Mouse (Mus musculus) 416B (cell line): Measurements from ENCODE around the gene Rnps1.
A peak's percentile ranks its signal among the peaks of the same experiment; 100 is the strongest.

Source experiments
- DNase-seq: peaks from one replicate; pipeline ENCODE4 v3.0.0; 2011; ENCODE audit warnings: low read depth

Gene Rnps1

DNA sequence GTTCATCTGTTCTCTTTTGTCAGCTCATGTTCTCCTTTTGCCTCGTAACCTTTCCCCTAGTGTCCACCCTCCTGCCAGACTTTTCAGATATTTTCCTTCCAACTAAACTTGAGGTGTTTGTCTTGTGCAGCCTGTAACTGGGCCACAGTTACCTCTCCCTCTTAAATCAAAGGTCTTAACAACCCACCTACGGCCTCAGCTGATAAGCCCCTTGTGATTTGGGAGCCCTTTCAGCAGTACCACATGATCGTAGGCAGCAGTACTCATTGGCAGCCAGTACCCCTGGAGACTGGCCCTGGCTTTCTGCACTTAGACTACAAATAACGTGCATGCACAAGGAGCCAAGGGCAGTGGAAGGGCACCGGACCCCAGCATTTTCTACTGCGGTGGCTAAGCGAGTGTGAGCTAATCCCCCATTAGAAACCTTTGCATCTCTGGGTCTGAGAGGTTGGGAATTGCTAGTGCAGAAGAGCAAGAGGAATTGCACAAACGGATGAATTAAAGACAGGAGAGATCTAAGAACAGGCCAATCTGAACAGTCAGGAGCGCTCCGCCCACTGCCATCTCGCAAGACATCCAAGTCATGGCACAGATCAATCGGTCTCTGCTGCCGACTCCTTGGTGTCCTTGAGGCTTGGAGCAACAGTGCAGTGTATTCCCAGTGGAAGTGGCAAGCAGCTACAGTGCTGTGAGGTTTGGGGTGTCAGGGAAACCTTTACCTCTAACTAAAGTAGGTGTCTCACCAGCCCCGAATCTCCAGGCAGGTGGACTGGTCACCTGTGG lies 15.0 kb downstream of the Rnps1 start:
- no peak for DNase-seq

DNA sequence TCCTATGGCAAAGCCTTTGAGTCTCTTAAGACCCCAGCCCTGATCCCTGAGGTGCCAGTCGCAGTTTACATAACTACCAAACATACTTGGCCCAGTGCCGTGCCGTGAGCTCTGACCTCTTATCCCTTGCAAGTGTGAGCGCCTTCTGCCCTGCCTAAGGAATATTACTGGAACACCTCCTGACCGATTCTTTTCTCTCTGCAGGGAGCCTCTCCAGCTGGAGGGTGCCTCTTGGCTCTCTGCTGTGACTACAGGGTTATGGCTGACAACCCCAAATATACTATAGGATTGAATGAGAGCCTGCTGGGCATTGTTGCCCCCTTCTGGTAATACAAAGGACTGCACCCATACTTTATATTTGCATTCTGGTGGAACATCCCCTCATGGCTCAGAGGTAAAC lies 22.7 kb downstream of the Rnps1 start:
- peak; percentile 69 for DNase-seq

DNA sequence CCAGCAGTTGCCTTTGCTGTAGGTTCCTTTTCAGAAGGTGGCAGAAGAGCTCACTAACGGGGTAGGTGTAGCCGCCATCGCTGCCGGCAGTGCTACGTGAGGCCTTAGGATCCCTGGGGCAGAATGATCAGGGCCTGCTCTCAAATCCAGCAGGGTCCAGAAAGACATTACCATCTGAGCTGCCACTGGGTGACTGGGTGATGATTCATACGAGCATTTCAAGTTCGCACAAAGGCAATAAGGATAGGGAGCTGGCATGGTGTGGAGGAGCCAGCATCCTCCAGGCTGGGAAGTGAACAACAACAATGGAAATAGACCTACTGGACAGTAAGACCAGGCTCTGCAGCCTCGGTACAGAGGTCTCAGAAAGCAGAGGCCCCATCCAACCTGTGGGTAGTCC lies 26.0 kb downstream of the Rnps1 start:
- no peak for DNase-seq

DNA sequence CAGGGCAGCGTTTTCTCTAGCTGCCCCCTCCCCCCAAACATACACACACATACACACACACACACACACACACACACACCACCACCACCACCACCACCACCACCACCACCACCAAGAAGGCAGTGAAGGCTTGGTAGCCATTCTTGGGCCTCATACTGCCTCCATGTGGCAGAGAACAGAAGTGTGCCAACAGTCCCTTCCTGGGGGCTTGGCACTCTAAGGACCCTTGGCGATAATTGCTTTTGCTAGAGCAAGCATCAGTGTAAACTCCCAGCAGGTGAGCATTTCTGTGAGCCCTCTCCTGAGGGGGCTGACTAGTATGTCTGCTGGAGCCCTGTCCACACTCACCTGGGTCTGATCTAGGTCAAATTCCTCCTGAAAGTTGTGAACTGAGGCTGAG lies 26.8 kb downstream of the Rnps1 start:
- DNase-seq, result peak; percentile 39

DNA sequence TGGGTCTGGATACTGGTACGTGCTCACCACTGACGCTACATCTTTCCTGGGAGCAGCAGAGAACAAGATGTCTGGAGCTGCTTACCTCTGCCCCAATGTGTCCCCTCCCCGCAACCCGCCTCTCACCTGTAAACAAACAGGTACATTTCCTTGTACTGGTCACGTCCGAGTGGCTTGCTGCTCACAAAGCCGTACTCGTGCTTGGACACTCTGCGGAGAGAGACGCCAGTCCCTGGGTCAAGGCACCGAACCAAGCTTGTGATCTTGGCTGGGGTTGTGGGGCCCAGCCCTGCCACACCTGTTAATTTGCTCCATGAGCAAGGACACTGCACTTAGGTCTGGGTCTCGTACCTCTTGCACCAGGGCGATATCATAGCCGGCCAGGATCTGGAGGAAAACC lies 27.7 kb downstream of the Rnps1 start:
- DNase-seq, result no peak

DNA sequence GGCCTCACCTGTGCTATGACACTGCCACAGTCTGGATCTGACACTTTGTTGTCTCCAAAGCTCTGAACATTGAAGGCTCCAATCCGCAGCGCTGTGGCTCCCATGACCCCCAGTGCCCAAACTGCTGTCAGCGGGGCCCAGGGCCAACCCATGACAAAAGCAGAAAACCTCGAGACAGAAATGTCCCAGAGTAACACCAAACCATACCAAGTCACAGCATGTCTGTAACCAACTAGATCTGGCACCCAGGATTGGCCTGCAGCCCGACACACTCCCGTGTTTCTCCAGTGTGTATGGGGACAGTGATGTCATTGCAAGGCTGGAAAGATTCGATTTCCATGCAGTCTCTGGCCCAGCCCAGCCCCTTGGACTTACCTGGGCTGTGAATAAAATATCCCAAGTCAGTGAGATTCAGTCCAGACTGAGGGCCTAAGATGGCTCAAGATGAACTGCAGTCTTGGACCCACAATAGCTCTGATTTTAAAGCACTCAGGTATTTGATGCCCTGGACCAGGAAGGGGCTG lies 28.3 kb downstream of the Rnps1 start, which contains the start of gene Dnase1l2:
TSS of gene Dnase1l2 (minus strand) at position 474 of the 524 bp plus-strand sequence.
- no peak for DNase-seq

DNA sequence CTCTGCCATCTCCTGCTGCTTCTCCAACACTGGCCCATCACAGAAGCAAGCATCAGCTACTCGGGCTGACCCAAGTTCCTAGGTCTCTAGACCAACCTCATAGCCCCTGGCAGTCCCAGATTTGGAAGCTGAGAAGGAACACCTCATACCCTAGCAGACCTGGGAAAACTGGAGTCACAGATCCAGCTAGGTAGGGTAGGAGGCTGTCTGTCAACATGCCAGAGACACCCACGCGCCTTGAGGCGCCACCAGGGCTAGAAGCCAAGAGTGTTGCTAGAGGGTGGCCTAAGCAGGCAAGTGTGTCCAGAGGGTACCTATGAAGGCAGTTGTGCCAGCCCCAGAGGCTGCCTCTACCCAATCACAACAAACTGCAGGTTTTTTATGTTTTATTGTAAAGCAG lies 29.0 kb downstream of the Rnps1 start:
- no peak for DNase-seq

DNA sequence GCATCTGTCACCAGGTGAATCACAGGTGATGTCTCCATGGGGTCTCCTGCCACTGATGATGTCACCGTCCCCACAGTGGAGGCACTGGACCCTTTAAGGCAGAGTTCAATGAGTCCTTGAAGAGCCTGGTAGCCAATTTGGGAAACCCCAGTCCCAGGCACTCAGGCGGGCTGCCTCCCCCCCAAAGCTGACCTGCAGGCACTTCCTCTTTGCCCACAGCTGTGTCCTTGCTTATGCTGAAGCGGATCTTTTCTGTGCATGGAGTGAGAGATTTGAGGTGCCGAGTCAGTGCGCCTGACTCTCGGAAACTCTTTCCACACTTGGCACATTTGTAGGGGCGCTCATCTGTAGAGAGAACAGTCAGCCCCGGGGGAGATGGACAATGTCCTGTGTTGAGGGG lies 32.2 kb downstream of the Rnps1 start:
- DNase-seq, result no peak

DNA sequence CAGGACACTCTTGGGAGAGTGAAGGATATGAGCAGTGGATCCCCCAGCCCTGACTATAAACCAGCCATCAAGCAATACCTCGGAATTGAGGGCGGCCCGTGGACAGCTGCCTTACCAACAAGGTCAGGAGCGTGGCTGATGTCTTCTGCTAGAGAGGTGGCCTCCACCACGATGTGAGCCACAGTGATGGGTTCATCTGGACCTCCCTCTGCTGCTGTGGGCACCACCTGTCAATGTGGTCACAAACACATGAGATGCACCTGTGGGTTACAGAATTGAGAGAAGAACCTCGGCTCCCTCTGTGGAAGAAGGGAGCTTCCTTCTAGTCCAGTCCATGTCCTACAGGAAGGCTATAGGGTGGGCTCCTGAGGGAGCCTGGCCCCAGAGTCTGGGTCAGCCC lies 35.1 kb downstream of the Rnps1 start:
- no peak for DNase-seq

DNA sequence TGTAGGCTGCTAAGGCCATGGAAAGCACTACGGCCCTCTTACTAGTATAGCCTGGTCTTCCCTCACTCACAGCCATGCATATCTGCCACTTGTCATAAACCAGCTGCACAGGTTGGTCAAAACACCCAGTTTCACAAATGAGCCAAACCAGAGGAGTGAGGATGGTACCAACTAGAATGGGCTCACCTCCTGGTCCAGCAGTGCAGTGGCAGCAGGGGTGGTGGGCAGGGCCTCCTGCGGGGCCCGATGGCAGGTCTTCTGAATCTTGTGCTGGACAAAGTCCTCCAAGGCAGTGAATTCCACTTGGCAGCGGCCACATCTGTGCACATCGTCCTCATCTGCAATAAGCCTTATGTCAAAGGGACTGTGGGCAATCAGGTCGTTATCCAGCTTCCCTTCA lies 36.9 kb downstream of the Rnps1 start:
- DNase-seq, result no peak

DNA sequence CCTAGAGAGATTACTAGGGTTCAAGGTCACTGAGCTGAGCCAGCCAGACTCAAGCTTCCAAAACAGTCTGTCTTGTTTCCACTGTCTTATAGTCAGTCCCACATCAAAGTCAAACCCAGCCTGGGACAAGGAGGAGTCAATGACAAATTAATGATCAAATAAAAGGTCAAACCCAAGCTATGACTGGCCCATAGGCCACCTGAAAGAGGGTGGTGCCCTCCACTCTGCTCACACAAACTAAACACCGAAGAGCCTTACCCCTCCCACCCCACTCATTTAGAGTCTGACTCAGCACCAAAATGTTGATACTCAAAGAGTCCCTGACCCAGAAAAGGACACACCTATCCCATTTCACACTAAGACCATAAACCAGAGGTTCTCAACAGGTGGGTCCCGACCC lies 39.0 kb downstream of the Rnps1 start:
- DNase-seq, result no peak

DNA sequence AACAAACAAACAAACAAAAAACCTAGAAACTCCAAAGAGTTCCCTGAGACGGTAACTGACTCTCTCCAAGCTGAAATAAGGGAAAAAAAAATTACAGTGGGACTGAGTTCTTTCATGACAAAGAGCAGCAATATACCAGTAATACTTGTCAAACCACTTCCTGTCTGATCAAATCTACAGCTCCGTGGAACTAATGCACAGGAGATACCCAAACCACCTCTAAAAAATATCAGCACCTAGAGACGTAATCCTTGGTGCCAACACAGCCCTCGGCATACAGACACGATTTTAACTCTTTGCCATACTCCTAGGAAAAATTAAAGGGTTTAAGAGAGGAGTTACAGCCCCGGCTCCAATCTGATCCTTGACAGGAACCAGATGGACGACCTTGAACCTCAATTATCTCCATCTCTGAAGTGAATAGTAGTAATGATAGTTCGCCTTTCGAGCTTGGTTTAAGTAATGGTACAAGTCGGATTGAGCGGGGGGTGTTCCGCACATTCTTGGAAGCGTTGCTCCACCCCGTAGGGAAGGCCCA lies 39.9 kb downstream of the Rnps1 start:
- DNase-seq, result no peak

DNA sequence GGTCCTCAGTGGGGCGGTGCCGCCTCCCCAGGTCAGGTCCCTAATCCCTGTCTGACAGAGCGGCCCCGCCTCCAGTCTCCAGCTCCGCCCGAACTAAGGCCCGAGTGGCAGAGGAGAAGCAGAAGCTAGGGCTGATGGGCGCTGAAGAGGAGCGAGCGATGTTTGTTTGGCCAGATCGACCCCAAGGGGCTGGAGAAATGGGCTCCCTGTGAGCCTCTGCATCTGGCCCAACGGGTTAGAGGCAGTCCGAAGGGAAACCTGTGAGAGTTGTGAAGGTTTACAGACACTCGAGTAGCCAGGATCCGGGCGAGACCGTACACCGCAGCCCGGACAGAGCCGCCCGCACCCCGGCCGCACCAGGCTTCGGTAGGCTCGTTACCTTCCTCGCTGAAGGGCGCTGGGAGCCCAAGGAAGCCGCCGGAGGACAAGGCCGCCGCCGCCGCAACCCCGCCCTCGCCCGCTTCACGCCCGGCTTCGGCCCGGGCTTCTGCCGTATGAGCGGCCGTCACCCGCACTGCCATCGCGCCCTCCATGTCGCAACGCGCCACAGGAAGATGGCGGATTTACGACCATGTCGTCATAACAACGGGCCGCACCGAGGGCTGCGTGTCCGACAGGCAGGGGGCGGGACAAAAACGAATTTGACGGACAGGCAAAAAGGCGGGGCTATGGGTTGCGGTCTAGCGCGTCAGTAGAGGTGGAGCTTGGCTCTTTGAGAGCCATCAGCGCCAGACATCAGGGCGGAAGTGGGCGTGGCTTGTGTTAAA lies 40.6 kb downstream of the Rnps1 start:
- peak; percentile 100 for DNase-seq

DNA sequence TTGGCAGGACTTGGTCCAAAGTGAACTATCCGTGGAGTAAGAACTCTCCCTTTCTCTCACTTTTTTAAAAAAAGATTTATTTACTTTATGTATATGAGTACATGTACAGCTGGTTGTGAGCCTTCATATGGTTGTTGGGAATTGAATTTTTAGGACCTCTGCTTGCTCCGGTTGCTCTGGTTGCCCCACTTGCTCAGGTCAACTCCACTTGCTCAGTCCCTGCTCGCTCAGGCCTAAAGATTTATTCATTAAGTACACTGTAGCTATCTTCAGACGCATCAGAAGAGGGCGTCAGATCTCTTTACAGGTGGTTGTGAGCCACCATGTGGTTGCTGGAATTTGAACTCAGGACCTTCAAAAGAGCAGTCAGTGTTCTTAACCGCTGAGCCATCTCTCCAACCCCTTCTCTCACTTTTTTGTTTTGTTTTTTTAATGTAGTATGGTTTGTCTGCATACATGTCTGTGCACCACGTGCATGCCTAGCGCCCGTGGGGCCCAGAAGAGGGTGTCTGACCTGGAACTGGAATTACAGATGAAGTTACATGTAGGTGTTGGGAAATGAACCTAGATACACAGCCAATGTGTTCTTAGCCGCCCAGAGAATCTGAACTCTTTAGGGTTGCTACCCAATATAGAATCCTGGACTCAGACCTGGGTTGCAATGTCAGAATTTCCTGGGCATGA lies 41.3 kb downstream of the Rnps1 start:
- peak; percentile 37 for DNase-seq

DNA sequence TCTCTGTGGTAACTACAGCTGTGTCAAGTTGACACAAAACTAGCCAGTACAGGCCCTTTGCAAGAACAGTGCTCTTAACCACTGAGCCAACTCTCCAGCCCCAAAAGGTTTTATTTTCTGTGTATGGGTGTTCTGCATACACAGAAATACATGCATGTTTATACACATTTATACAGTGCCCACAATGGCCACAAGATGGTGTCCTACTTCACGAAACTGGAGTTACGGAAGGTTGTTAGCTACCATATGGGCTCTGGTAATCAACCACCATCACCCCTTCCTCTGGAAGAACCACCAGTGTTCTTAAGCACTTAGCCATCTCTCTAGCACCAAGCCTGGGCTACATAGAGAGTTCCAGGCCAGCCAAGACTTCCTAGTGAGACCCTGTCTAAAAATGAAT lies 47.2 kb downstream of the Rnps1 start:
- DNase-seq, result peak; percentile 83

DNA sequence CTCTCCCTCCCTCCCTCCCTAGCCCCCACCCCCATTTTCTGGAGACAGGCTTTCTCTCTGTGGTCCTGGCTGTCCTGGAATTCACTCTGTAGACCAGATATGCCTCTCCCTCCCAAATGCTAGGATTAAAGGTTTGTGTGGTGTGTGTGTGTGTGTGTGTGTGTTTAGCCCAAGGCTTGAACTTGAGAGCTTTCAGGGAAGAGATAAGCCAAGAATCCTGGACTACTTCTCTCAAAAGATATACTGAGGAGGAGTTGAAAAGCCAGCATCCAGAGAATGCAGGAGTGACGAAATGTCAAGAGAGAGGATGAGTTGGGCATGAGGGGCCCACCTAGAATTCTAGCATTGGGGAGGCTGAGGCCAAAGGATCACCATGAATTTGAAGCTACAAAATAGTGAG lies 48.6 kb downstream of the Rnps1 start:
- DNase-seq, result no peak

DNA sequence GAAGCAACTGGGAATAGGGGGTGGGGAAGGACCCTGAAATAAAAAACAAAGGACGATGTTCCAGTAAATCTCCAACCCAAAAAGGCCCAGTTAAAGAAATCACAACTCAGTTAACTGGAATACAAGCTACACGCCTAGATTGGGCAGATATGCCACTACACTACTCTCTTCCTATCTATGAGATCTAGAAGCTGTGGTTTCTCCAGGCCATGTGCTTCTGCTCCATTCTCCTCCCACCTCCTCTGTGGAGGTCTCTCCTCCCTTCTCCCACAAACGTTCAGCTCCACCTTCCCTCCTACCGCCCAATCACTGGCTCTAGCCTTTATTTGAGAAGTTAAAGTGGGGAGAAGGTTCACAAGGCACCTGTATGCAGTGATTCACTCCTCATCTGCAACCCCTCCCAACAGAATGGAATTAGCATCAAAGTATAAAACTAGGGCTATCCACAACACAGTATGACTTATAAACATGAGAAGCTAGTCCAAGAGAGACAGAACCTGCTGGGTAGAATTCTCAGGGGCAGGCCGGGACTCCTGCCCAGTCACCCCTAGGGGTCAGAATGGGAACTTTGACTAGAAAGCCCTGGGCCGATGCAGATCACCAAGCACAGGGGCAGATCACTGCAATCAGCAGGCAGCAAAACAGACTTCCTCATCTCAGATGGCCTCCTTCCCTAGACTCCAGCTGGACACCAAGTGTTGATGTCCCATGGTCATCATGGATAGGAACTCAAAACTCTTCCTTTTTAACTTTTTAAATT lies 49.2 kb downstream of the Rnps1 start:
- peak; percentile 88 for DNase-seq

DNA sequence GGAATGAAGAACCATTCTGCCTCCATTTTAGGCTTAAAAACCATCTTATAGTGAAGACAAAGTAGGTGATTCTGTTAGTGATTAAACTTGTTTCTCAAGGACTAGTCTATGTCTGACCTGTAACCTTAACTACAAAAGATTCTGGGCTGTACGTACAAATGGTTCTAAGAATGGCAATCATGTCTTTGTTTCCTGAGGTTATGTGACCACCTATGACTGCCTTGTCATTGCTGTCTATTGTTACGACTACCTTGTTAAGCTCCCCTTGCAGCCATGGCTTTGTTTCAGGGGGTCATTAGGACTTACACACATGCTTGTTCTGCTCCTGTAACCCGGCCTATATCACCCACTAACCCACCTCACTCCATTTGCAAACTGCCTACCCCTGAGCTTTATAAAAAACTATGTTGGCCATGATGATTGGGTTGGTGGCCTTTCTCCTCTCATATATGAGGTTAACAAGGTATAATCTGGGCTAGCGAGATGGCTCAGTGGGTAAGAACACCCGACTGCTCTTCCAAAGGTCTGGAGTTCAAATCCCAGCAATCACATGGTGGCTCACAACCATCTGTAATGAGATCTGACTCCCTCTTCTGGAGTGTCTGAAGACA lies 54.4 kb downstream of the Rnps1 start:
- no peak for DNase-seq

DNA sequence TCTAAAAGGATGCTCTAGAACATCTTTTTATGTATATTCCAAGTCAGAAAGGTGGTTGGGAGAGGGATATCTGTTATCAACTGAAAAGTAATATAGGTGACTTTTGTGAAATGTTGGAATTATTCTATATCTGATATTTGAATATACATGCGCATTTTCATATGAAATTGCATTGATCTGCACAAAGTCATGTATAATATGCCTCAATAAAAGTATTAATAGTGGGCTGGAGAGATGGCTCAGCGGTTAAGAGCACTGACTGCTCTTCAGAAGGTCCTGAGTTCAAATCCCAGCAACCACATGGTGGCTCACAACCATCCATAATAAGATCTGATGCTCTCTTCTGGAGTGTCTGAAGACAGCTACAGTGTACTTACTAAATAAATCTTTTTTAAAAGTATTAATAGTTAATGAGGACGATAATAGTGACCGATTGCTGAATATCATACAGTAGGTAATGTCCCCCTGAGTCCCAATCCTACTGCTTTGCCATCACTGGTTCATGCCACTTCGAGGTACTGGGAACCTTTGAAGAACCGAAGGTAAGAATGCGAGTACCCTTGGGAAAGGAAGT lies 55.1 kb downstream of the Rnps1 start:
- no peak for DNase-seq

DNA sequence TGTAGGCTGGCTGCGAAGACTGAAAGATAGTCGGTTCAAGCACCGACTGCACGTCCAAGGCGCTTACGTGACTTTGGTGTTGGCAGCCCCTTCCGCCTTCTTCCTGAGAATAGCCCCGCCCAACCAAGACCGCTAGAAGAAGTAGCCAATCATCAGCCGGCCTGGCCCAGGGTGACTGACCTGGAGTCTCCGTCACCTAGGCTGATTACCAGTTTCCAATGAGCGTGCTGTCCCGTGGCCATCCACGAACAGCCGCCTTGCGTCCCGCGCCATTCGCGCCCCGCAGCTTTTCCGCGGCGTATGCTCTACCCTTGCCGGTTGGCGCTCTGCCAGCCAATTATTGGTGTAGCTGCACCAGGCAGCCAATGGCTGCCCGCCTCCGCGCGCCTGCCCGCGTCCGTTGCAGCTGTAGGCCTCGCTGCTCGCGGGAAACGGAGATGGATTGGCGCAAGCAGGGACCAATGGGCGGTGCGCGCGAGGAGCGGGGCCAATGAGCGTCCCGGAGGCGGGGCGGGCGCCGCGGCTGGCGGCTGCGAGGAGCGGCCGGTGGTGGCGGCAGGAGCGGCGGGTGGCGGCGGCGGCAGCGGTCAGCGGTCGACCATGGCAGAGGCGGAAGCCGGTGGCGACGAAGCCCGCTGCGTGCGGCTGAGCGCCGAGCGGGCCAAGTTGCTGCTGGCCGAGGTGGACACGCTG lies 55.7 kb downstream of the Rnps1 start, which contains the start of the genes E4f1 and Pgp:
TSS of gene E4f1 (minus strand) at position 404 of the 693 bp plus-strand sequence.
TSS of gene Pgp (plus strand) at position 483 of the 693 bp plus-strand sequence.
- DNase-seq, result peak; percentile 99
